Mouse (Mus musculus): ENCODE results near the gene Coro1c.
A peak's percentile ranks its signal among the peaks of the same experiment; 100 is the strongest.

The Coro1c gene

DNA sequence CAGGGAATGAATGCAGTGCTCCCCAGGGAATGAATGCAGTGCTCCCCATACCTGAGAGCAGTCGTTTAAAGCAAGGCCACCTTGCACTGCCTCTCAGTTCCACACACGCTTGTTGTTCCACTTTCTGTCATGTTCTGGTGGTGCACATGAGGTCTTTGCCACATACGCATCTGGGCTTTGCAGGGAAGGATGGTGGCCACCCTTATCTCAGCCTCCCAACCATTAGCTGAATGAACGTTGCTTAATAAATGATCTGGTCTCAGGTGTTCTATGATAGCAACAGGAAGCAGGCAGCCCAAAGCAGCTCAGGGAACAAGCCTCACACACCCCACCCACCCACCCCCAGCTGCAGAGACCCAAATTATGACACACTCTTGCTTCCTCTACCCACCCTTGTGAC, 16.1 kb upstream of the Coro1c start:
- DNase-seq (ENCODE audit: low read depth) = peak; percentile 49

DNA sequence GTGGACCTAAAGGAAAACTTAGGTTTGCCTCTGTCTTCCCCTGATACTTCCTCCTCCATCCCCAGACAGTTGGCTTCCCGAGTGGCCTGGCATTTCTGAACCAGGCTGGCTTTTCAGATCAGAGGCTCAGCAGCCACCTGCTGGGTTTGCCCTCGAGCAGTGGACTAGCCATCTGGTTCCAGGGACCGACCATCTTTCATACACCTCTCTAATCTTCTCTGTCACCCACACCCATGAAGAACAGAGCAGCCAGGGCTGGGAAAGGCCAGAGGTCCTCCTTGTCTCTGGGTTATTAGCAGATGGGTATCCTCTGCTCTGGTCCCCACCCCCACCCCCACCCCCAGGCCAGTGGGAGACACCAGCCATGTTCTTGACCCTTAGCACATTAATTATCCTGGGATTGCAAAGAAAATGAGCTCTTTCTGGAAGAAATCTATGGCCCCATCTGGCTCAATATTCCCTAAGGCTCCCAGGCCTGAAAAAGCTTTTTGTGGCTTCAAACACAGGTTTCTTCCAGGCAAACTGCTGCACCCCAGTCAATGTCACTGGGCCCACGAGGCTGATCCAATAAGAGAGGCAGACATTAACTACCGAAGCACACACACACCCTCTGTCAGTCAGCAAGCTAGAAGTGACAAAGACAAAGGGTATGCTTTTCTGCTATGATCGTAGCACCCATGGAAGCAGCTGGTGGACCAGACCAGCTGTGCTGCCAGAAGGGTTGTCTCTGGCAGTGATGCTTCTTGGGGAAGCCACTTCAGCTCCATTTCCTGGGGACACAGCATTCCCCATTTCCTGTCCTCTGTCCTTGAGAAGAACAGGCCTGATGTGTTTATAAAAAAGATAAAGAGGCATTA, 13.0 kb upstream of the Coro1c start:
- no peak for DNase-seq (ENCODE audit: low read depth)

DNA sequence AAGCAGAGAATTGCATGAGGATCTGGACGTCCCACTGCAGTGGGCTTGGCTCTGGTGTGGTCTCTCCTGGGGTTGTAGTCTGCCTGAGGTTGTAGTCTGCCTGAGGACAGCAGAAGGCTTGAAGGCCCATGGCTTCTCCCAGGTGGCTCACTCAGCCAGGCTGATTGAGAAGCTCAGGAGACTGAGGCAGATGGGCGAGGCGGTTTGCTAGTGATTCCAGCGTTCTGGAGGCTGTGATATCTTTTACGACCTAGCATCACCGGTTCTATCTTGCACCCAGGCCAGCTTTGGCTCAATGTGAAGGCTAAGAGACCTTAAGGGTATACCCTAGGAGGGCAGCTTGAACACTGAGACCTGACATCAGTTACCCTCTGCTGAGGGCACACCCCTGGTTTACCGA, 10.5 kb upstream of the Coro1c start:
- DNase-seq (ENCODE audit: low read depth) = no peak

DNA sequence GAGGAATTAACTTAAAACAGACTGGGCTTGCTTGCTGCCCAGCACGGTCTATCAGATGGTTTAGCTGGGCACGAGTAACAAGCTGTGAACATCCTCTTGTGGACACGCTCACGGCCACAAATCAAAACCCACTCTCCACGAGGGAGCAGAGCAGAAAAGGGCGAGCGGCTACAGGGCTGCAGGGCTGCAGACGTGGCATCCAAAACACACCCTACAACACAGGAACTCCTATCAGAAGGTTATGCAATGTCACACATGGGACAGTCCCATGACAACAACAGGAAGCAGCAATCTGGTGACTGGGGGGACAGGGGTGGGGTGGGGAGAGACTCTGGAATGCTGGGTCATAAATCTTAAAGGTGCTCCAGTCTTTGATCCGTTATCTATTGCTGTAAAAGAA, 10.1 kb upstream of the Coro1c start:
- DNase-seq (ENCODE audit: low read depth) = peak; percentile 45

DNA sequence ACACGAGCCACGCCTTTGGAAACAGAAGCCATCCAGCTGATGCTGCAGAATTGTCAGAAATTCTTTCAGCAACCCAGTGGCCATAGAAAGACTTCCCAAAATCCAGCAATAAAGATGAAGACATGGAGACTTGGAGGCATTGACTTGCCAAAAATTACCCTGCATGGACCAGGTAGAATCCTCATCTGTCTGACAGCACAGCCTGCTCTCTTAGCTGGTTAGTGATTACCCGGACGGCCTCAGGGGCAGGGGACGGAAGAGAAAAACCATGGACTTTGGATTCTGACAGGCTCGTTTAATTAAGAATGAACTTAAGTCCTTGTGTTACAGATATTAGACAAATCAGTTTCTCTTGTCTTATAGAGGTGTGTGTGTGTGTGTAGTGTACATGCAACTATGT, 2.1 kb upstream of the Coro1c start:
- DNase-seq (ENCODE audit: low read depth) = no peak

DNA sequence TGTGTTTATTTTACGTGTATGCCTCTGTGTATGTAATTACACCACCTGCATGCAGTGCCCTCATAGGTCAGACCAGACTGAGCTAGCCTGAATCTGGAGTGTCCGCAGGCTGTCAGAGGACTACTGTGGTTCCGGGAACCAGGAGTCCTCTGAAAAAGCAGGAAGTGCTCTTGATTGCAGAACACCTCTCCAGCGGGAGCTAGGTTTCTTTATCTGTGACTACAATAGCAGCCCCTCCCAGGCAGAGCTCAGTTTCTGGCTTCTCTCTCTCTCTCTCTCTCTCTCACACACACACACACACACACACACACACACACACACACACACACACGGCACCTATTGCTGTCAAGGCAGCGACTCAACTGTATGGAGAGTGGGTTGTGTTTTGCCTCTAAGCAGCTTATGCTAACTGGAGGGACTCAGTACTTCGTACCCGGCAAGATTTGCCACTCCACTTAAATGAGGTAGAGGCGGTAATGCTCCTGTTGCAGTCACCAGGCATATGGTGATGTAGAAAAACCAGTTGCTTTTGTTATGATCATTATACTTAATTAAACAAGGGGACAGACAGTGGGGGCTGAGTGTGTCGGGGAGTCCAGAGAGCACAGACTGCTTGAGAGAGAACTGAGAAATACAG, 1.6 kb upstream of the Coro1c start:
- DNase-seq (ENCODE audit: low read depth) = peak; percentile 62

DNA sequence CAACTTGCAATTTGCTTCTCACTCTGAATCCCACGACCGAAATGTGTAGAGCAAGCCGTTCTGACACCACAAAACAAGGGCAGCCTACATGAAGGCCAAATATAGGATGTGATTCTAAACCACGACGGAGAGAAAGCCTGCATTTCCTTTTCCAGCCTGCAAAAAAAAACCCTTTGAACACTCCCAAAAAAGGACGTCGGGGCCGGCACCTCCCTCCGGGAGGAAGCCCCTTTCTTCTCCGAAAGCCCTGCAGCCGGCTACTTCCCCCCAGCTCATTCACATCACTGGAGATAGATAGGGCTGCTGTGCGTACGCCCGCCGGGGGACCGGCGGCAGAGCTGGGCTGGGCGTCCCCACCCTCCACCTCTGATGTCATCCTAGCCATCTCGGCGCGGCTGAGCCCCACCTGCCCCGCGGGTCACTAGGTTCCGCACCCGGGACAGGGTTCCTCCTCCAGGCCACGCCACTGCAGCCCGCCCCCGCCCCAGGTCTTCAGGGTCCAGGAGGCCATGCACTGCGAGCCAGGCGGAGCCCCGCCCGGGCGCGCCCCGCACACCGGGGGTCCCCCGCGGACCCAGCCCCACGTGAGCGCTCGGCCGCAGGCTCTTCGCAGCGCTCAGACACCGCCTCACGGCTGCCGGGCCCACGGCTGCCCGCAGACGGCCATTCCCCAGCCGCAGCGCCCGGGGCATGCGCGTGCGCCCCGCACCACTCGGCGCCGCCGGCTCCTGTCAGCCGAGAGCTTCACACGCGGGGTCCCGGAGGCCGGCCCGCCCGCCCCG, 581 bp downstream of the Coro1c start:
- peak; percentile 79 for DNase-seq (ENCODE audit: low read depth)

DNA sequence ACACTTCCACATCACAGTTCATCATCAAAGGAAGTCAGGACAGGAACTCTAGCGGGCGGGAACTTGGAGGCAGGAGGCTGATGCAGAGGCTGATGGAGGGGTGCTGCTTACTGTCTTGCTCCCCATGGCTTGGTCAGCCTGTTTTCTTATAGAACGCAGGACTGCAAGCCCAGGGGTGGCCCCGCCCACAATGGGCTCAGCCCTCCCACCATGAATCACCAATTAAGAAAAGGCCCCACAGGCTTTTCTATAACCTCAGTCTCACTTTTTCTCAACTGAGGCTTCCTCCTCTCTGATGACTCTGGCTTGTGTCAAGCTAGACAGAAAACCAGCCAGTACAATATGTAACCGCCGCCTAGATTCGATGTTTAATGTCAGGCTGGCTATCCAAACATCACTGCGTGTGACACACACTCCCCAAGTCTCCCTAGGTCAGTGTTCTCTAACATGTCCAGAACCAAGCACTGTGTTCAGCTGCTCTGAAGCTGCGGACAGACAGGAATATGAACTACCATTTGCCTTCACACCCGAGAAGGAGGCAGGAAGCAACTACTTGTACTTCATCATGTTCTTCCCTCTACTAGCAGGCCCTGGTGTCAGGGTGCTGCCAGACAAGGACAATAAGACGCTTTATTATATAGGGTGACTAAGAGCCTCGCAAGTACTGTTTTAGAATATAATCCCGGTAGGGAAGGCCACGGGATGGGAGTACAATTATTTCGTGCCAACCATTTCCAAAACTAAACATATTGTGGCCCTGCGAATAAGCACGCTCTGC, 1.4 kb downstream of the Coro1c start:
- DNase-seq (ENCODE audit: low read depth) = peak; percentile 89

DNA sequence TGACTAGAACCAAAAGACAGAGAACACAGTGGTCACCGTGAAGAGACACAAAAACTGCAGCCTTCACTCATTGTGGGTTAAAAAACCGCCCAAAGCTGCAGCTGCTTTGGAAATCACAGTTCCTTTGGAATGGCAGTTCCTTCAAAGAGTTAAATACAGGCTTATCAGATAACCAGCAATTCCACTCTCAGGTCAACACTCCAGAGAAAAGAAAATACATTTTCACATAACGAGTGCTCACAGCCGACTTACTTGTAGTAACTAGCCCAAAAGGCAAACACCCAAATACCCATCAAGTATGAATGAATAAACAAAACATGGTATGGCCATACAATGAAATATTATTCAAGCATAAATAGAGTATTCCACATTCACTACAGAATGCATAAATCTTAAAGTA, 3.6 kb downstream of the Coro1c start:
- no peak for DNase-seq (ENCODE audit: low read depth)

DNA sequence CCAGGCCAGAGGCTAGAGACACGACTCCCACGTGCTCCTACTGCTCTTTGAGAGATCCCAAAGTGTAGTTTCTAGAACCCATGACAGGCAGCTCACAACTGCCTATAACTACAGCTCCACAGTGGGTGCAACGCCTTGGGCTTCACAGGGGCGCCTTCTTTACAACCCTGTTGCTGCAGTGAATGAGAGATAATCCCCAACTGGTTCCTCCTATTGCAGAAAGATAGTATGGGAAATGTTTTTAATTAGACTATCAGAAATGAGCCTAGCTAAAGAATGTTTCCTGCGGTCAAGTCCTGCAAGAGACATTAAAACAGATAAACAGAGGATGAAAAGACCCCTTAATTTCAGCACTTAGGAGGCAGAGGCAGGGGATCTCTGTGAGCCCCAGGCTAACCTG, 5.6 kb downstream of the Coro1c start:
- no peak for DNase-seq (ENCODE audit: low read depth)

DNA sequence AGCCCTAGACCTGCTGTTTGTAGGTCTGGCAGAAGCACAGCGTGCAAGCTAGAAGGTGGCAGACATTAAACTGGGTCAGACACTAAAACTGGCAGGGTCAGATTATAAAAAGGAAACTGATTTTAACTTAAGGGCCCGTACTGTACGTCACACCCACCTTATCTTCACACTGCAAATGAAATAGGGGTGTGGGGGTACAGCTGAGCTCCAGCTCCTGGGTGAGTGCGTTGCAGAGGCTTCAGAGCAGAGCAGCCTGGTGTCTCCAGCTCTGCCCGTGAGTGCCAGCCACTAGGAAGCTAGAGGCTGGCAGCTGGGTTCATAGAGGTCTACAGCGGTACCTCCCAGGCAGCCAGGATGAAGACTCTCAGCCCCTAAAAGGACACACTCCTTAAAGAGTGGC, 6.5 kb downstream of the Coro1c start:
- no peak for DNase-seq (ENCODE audit: low read depth)

DNA sequence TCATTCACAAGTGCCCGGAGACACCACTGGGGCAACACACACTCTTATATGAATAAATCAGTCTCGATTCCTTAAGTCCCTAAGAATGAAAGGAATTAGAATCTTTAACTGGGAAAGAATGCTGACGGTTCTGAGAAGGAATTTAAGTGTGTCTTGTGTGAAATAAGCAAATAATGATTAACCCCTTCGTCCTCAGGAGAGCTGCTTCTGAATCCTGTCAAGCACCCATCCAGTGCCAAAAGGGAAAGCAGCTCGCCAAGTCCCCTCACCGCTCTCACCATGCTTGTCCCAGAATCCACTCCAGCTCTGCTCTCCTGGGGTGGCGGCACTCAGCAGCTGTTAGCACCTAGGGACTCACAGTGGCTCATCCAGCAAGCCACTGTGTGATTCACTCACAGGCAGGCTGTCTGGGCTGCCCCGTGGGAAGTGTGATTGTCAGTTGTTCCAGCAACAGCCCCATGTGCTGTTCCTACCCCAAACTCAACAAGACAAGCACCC, 7.4 kb downstream of the Coro1c start:
- peak; percentile 41 for DNase-seq (ENCODE audit: low read depth)

DNA sequence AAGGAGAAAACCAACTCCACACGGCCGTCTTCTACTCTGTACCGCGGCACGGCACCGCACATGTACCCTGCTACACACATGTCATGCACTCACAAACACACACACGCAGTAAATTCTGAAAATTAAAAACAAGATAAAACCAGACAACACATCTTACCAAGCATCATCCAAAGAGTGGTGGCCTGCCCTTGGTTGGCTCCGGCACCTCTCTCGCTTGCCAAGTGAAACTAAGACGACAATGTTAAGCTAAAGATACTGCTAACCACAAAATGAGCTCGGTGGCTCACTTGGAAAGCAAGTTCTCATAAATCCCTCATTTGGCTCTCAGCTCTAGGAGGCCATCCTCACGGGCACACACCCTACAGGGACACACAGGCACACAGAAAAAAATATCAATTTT, 9.0 kb downstream of the Coro1c start:
- DNase-seq (ENCODE audit: low read depth) = peak; percentile 41

DNA sequence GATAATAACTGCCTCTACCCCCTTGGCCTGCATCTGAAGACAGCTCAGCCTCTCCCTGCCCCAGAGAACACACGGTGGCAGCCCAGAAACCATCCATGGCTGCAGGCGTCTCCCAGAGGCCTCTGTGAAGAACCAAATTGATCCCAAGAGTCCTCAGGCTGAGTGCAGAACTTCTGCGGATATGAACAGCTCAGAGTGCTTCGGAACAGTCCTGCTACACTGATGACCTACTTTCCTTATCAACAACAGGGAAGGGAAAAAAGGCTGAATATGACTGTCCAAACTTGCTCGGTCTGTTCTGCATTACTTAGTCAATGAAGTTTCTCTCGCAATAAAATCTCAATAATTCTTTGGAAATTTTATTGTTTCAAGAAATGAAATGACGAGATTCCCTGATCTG, 16.6 kb downstream of the Coro1c start:
- DNase-seq (ENCODE audit: low read depth) = no peak

DNA sequence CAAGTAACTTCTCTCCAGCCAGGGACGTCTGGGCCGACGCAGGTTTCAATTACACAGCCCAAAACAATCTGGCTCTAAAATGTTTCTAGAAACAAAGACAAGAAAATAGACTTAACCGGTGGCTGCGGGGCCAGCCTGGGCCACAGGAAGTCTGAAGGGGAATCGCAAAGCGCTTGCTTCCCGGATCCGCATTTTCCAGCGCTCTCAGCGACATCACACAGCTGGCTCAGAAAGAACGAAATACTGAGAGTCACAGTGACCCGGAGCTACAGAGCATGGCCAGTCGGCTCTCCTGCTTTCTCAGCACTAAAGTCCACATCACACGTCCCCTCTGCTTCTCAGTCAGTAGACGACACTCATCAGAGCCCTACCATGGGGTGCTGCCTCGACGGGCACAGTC, 17.7 kb downstream of the Coro1c start:
- DNase-seq (ENCODE audit: low read depth) = no peak

DNA sequence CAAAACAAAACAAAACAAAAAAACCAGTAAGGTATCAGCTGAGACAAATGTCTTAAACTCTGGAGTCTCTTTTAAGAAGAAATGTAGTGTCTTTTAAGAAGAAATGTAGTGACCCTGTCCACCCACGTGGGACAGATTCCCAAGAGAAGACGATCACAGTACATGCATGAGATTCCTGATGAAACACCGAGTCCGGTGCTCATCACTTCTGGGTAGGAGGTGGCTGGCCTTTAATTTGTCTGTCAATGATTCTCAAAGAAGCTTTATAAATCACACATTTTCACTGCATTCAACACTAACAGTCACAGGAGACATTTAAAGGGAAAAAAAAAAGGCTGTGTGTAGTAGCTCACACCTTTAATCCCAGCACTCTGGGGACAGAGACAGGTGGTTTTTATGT, 18.6 kb downstream of the Coro1c start:
- no peak for DNase-seq (ENCODE audit: low read depth)

DNA sequence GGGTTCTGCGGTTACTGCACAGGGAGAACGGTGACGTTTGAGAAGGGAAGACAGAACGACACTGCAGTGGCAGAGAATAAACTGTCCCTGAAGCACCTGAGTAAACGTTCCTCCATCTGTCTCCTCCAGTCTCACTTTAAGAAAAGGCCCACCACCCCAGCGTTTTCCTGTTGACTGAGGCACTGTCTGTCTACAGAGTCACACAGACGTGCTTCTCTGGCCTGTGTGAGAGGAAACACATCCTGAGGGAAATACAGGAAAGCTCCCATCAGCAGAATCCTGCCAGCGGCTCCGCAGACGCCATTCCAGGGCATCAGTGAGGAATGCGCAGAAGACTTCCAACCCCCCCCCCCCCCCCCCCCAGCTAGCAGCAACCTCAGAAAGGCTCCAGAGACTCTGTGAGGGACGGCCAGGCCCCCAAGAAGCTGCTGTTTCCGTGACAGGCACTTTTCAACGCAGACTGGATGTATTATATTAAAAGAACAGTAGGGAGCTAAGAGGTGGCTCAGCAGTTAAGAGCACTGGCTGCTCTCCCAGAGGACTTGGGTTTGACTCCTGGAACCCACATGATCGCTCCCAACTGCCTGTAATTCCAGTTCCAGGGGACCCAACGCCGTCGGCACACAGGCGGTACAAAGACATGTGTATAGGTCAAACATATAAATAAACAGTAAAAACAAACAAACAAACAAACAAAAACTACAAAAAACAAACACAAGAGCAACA, 19.2 kb downstream of the Coro1c start:
- DNase-seq (ENCODE audit: low read depth) = no peak

DNA sequence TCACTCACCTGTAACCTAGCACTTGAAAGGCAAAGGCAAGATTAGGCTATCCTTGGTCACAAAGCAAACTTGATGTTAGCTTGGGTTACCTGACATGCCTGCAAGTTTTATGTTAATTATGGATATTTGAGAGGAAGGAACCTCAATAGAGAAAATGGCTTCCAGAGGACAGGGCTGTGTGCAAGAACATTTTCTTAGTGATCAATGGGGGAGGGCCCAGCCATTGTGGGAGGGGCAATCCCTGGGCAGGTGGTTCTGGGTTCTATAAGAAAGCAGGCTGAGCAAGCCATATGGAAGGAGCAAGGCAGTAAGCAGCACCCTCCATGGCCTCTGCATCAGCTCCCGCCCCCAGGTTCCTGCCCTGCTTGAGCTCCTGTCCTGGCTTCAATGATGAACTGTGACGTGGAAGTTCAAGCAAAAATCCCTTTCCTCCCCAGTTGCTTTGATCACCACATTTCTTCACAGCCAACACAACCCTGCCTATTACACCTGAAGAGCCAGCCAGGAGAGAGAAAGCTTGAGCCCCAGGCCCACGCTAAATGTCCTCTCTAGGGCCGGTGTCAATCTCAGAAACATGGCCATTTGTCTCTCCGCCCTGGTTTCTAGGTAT, 20.3 kb downstream of the Coro1c start:
- DNase-seq (ENCODE audit: low read depth) = no peak

DNA sequence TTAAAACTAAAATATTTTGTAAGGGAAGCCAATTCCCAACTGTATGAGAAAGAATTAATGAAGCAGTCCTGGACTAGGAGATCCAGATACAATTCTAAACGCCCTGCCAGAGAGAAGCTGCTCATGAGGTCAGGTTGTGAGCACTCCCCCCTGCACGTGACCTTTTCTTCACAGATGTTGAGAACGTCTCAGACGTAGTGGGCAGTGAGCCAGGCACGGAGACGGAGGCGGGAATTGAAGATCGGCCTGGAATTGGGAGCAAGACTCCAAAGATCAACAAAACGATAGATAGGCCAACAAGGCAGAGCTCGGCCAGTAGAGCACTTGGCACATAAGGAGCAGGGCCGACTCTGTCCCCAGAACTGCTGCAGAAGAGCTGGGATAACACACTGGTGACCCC, 21.4 kb downstream of the Coro1c start:
- no peak for DNase-seq (ENCODE audit: low read depth)

DNA sequence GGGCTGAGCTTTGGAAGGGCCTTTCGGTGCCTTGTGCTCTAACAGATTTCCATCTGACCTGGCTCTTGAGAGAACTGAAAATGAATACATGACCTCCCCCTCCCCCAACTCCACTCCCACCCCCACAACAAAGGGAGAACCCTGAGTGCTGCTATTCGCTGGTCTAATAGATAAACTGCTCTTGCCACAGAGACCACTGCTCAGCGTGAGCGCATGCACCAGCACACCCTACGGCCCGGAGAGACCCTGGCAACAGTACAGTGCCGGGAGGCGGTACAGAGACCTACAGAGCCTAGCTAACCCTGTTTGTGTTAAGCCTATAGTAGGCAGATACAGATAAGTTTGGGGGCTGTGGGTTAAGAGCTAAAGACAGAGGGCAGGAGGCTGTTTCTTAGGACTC, 22.9 kb downstream of the Coro1c start:
- no peak for DNase-seq (ENCODE audit: low read depth)

DNA sequence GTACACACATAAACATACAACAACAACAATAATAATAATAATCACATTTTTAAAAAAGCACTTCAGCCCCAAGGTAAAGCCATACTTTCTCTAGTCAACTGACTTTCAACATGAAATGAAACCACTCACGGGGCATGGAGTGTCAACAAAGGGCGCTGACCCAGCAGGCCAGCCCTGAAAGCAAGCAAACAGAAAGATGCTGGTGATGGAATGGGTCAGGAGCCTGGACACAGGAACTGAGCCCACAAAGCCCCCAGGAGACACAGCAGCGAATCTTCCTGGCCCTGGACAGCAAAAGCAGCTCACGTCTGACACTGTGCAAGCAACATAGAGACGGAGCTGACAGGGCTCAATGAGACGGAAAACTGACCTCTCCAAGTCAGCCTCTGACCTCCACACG, 23.8 kb downstream of the Coro1c start:
- no peak for DNase-seq (ENCODE audit: low read depth)

Measured in 416B (cell line).